Mouse (Mus musculus): ENCODE data around the gene Rnf157. TPM values are rescaled to one million over a fixed set of nuclear protein-coding genes. Genes with fewer than 3 reads are reported as not detected.

The Rnf157 gene
- polyA plus RNA-seq, 1 experiment: 3.6 TPM

GRCm38 (mm10) chr11:116297017-116297416, 115.8 kb downstream of the Rnf157 start:
- TF ChIP-seq CTCF (IDR thresholded peaks at IDR 0.05; ENCODE audit: insufficient read depth, low read length) (no peak), POLR2A (IDR thresholded peaks at IDR 0.05; ENCODE audit: borderline replicate concordance, extremely low read depth, low read depth, low read length) (no peak)
- no peak for DNase-seq
- H3K4me3 ChIP-seq (replicated peaks; ENCODE audit: extremely low read depth, low read depth, low read length): no peak overlapping the region
- H3K4me1 ChIP-seq (ENCODE audit: control insufficient read depth, insufficient read depth, low read length): no peaks in the 10 kb centered on the region
- WGBS: 66% methylated on average over 3 of the region's 3 CpGs

GRCm38 (mm10) chr11:116296191-116296734, 116.6 kb downstream of the Rnf157 start:
- no peak for DNase-seq
- WGBS: 85% methylated on average over 8 of the region's 8 CpGs
- Histone ChIP-seq H3K4me1 (ENCODE audit: control insufficient read depth, insufficient read depth, low read length) (no peaks in the 10 kb centered on the region), H3K4me3 (replicated peaks; ENCODE audit: extremely low read depth, low read depth, low read length) (no peak overlapping the region)
- TF ChIP-seq CTCF (IDR thresholded peaks at IDR 0.05; ENCODE audit: insufficient read depth, low read length): no peak
- no peak for TF ChIP-seq POLR2A (IDR thresholded peaks at IDR 0.05; ENCODE audit: borderline replicate concordance, extremely low read depth, low read depth, low read length)

DNA sequence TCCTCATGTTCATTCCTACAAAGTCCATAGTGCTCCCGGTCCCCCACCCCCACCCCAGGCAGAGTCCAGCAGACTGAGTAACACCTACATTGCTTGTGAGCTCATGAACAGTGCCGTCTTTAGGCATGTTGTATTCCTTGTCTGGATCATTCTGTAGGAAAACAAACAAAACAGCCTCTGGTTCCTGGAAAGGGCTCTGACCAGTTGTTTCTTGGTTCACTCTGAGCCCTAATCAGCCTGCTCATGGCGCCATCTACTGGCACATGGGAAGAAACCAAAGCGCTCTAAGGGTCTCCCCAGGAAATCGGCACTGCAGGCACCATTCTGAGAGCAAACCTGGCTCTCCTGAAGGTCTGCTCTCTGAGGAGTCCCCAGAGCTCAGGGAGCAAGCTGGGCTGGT, 118.5 kb downstream of the Rnf157 start:
- TF ChIP-seq POLR2A (IDR thresholded peaks at IDR 0.05; ENCODE audit: borderline replicate concordance, extremely low read depth, low read depth, low read length): no peak
- TF ChIP-seq CTCF (IDR thresholded peaks at IDR 0.05; ENCODE audit: insufficient read depth, low read length): peak; percentile 76
- DNase-seq: peak; percentile 48
- Histone ChIP-seq H3K4me1 (ENCODE audit: control insufficient read depth, insufficient read depth, low read length) (no peaks in the 10 kb centered on the region), H3K4me3 (replicated peaks; ENCODE audit: extremely low read depth, low read depth, low read length) (no peak overlapping the region)
- WGBS: 34% methylated on average over 5 of the region's 5 CpGs

GRCm38 (mm10) chr11:116293538-116294137, 119.2 kb downstream of the Rnf157 start:
- DNase-seq: no peak
- WGBS: 91% methylated on average over 12 of the region's 12 CpGs
- H3K4me1 ChIP-seq (ENCODE audit: control insufficient read depth, insufficient read depth, low read length): no peaks in the 10 kb centered on the region
- no peak overlapping the region for H3K4me3 ChIP-seq (replicated peaks; ENCODE audit: extremely low read depth, low read depth, low read length)
- TF ChIP-seq POLR2A (IDR thresholded peaks at IDR 0.05; ENCODE audit: borderline replicate concordance, extremely low read depth, low read depth, low read length): no peak
- no peak for TF ChIP-seq CTCF (IDR thresholded peaks at IDR 0.05; ENCODE audit: insufficient read depth, low read length)

GRCm38 (mm10) chr11:116292401-116292800, 120.4 kb downstream of the Rnf157 start:
- WGBS: 93% methylated on average over 13 of the region's 13 CpGs
- Histone ChIP-seq H3K4me1 (ENCODE audit: control insufficient read depth, insufficient read depth, low read length) (no peaks in the 10 kb centered on the region), H3K4me3 (replicated peaks; ENCODE audit: extremely low read depth, low read depth, low read length) (no peak overlapping the region)
- no peak for DNase-seq
- no peak for TF ChIP-seq POLR2A (IDR thresholded peaks at IDR 0.05; ENCODE audit: borderline replicate concordance, extremely low read depth, low read depth, low read length)
- TF ChIP-seq CTCF (IDR thresholded peaks at IDR 0.05; ENCODE audit: insufficient read depth, low read length): no peak

DNA sequence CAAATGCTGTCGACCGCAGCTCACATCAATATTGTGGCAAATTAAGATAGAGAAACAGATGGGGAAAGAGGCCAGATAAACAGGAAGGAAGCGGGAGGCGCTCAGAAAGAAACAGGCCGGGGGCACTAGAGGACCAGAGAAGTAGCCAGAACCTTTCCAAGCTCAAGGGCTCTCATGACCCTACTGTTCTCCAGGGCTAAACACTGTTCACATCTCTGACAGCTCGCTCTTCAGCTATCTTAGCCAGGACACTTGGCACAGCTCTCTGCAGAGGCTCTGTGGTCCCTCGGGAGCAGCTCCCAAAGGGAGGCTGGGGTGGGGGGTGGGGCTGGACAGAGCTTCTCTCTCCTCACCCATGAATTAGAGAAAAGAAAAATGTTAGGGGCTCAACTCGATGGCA, 122.3 kb downstream of the Rnf157 start:
- H3K4me3 ChIP-seq (replicated peaks; ENCODE audit: extremely low read depth, low read depth, low read length): no peak overlapping the region
- H3K4me1 ChIP-seq (ENCODE audit: control insufficient read depth, insufficient read depth, low read length): no peaks in the 10 kb centered on the region
- 49% methylated on average over 8 of the region's 8 CpGs for WGBS
- TF ChIP-seq CTCF (IDR thresholded peaks at IDR 0.05; ENCODE audit: insufficient read depth, low read length) (no peak), POLR2A (IDR thresholded peaks at IDR 0.05; ENCODE audit: borderline replicate concordance, extremely low read depth, low read depth, low read length) (no peak)
- no peak for DNase-seq

DNA sequence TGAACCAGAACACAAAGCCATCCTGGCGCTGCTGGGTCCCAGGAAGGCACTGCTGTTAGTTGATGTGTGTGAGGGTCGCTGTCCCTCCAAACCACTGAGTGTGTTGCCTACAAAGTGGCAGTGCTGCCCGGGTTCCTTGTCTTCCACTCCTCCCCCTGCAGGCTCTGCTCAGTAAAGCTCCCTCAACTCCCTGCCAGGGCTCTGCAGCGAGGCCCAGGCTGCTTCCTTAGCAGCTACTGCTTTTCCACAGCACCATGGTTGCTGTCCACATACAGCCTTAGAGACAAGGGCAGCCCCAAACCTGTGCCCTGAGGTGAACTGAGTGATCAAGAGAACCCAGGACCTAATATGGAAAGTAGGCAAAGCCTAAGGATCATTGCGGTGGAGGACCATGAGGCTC, 125.5 kb downstream of the Rnf157 start:
- Histone ChIP-seq H3K4me3 (replicated peaks; ENCODE audit: extremely low read depth, low read depth, low read length) (no peak overlapping the region), H3K4me1 (ENCODE audit: control insufficient read depth, insufficient read depth, low read length) (no peaks in the 10 kb centered on the region)
- 73% methylated on average over 5 of the region's 5 CpGs for WGBS
- no peak for TF ChIP-seq POLR2A (IDR thresholded peaks at IDR 0.05; ENCODE audit: borderline replicate concordance, extremely low read depth, low read depth, low read length)
- no peak for TF ChIP-seq CTCF (IDR thresholded peaks at IDR 0.05; ENCODE audit: insufficient read depth, low read length)
- DNase-seq: no peak

Other genes starting within 250 kb of the Rnf157 start
- gene Fbf1, start 244.9 kb downstream of the Rnf157 start, polyA plus RNA-seq (2012; rRNA removed): 26.5 and 35.5 TPM in 2 replicates
- gene Ten1, start 214.2 kb downstream of the Rnf157 start, polyA plus RNA-seq (2012; rRNA removed): 26.9 and 29.3 TPM in 2 replicates
- gene Acox1, start 214.0 kb downstream of the Rnf157 start, polyA plus RNA-seq (2012; rRNA removed): 45.6 and 67.9 TPM in 2 replicates
- gene Evpl, start 175.0 kb downstream of the Rnf157 start, polyA plus RNA-seq (2012; rRNA removed): 3.6 and 16.8 TPM in 2 replicates
- 29.7 and 42.9 TPM in 2 replicates for gene Srp68, start 138.8 kb downstream of the Rnf157 start, polyA plus RNA-seq (2012; rRNA removed)
- 0.10 and 0.18 TPM in 2 replicates for gene Galr2, start 132.1 kb downstream of the Rnf157 start, polyA plus RNA-seq (2012; rRNA removed)
- 29.9 and 33.2 TPM in 2 replicates for gene Exoc7, start 105.8 kb downstream of the Rnf157 start, polyA plus RNA-seq (2012; rRNA removed)
- 78.4 and 114 TPM in 2 replicates for gene Foxj1, start 77.6 kb downstream of the Rnf157 start, polyA plus RNA-seq (2012; rRNA removed)
- gene Ubald2, start 21.1 kb upstream of the Rnf157 start, polyA plus RNA-seq (2012; rRNA removed): 159 and 160 TPM in 2 replicates
- 0.11 and 0.18 TPM in 2 replicates for gene Qrich2, start 53.2 kb upstream of the Rnf157 start, polyA plus RNA-seq (2012; rRNA removed)
- 82.4 and 92.0 TPM in 2 replicates for gene Prpsap1, start 81.2 kb upstream of the Rnf157 start, polyA plus RNA-seq (2012; rRNA removed)
- gene Sphk1, start 117.9 kb upstream of the Rnf157 start, polyA plus RNA-seq (2012; rRNA removed): 41.8 and 45.8 TPM in 2 replicates
- 18.3 and 18.8 TPM in 2 replicates for gene Ube2o, start 168.4 kb upstream of the Rnf157 start, polyA plus RNA-seq (2012; rRNA removed)
- gene Aanat, start 173.4 kb upstream of the Rnf157 start, polyA plus RNA-seq (2012; rRNA removed): 0.15 TPM in 1 of 2 replicates, not detected in the other
- gene Rhbdf2, start 214.0 kb upstream of the Rnf157 start, polyA plus RNA-seq (2012; rRNA removed): 82.2 and 87.8 TPM in 2 replicates
- 2.8 and 5.6 TPM in 2 replicates for gene Prcd, start 240.5 kb upstream of the Rnf157 start, polyA plus RNA-seq (2012; rRNA removed)
- gene Cygb, start 241.3 kb upstream of the Rnf157 start, polyA plus RNA-seq (2012; rRNA removed): 33.6 and 41.2 TPM in 2 replicates

Measured in lung, adult 2 months (tissue).